Mouse (Mus musculus) brain, adult 2 months (tissue): ENCODE data around the gene Itgb7.
"Not testable (repeated sequence)": the region's sequence is repeated elsewhere in the genome, so short reads cannot be mapped to it uniquely, and the experiment has no call there.

Experiments used
- DNase-seq: peaks from one replicate; pipeline ENCODE4 v3.0.0; 2011; ENCODE audit warnings: low read depth, low spot score

The Itgb7 gene

GRCm38 (mm10) chr15:102225619-102226018 lies 6.1 kb downstream of the Itgb7 start:
- DNase-seq = not testable (repeated sequence)

- DNase-seq = no peak
Measured at GRCm38 (mm10) chr15:102224992-102225617, 6.6 kb downstream of the Itgb7 start.

- peak; percentile 85 for DNase-seq
Measured at GRCm38 (mm10) chr15:102224186-102224991, 7.4 kb downstream of the Itgb7 start.

GRCm38 (mm10) chr15:102222386-102222785 lies 9.4 kb downstream of the Itgb7 start:
- DNase-seq = no peak

GRCm38 (mm10) chr15:102217325-102217724 lies 14.4 kb downstream of the Itgb7 start:
- no peak for DNase-seq

GRCm38 (mm10) chr15:102216459-102217228 lies 15.1 kb downstream of the Itgb7 start:
- DNase-seq = no peak

GRCm38 (mm10) chr15:102215624-102216023 lies 16.1 kb downstream of the Itgb7 start:
- no peak for DNase-seq

- DNase-seq = no peak
Measured at GRCm38 (mm10) chr15:102214132-102214531, 17.6 kb downstream of the Itgb7 start.

GRCm38 (mm10) chr15:102211895-102212294 lies 19.8 kb downstream of the Itgb7 start:
- no peak for DNase-seq

- no peak for DNase-seq
Measured at GRCm38 (mm10) chr15:102210816-102211215, 20.9 kb downstream of the Itgb7 start.

- no peak for DNase-seq
Measured at GRCm38 (mm10) chr15:102209114-102209513, 22.6 kb downstream of the Itgb7 start.

GRCm38 (mm10) chr15:102208092-102208561 lies 23.6 kb downstream of the Itgb7 start:
- DNase-seq = no peak

GRCm38 (mm10) chr15:102207351-102207750 lies 24.4 kb downstream of the Itgb7 start:
- no peak for DNase-seq

GRCm38 (mm10) chr15:102205779-102206178 lies 26.0 kb downstream of the Itgb7 start:
- DNase-seq = peak; percentile 84

- DNase-seq = peak; percentile 56
Measured at GRCm38 (mm10) chr15:102204674-102205505, 26.9 kb downstream of the Itgb7 start, which contains the start of gene Csad. Gene Csad, minus strand, starts transcription at chr15:102204724.

GRCm38 (mm10) chr15:102203835-102204381 lies 27.8 kb downstream of the Itgb7 start:
- peak; percentile 85 for DNase-seq

- DNase-seq = peak; percentile 99
Measured at GRCm38 (mm10) chr15:102202971-102203834, 28.5 kb downstream of the Itgb7 start, which contains the start of gene Zfp740. Gene Zfp740, plus strand, starts transcription at chr15:102203249.

GRCm38 (mm10) chr15:102198841-102199240 lies 32.9 kb downstream of the Itgb7 start:
- DNase-seq = peak; percentile 51

GRCm38 (mm10) chr15:102195373-102195772 lies 36.4 kb downstream of the Itgb7 start:
- DNase-seq = no peak

GRCm38 (mm10) chr15:102194439-102194838 lies 37.3 kb downstream of the Itgb7 start:
- no peak for DNase-seq
